Mouse (Mus musculus) bone marrow, adult 2 months (tissue): ENCODE measurements around the gene Mex3d. TPM values are rescaled to one million over a fixed set of nuclear protein-coding genes. Genes with fewer than 3 reads are reported as not detected.

ENCODE experiments used
- H3K27ac ChIP-seq: fragments of 200-500 bp; 2 replicates; pipeline ENCODE4 v1.5.1; 2012; ENCODE audit warnings: low read depth, mild to moderate bottlenecking, control low read depth, inconsistent platforms, low read length; ENCODE audit not compliant: control insufficient read depth, poor library complexity, insufficient read depth
- H3K4me1 ChIP-seq: fragments of 200-500 bp; 2 replicates; pipeline ENCODE4 v1.6.1; 2011; ENCODE audit warnings: low read length; ENCODE audit not compliant: control insufficient read depth, insufficient read depth
- H3K4me3 ChIP-seq: fragments of 200-500 bp; replicated peaks from 2 replicates; pipeline ENCODE3; 2011; ENCODE audit warnings: mild to moderate bottlenecking, low read depth, low read length, control low read depth; ENCODE audit not compliant: control insufficient read depth
- CTCF ChIP-seq: fragments of 200-500 bp; IDR thresholded peaks from 2 replicates; pipeline ENCODE4 v1.5.1; 2011; ENCODE audit warnings: low read length, control low read depth; ENCODE audit not compliant: control insufficient read depth, insufficient read depth
- POLR2A ChIP-seq: fragments of 200-500 bp; IDR thresholded peaks from 2 replicates; pipeline ENCODE4 v1.6.1; 2011; ENCODE audit warnings: low read depth, mild to moderate bottlenecking, control low read depth, low read length, borderline replicate concordance; ENCODE audit not compliant: control insufficient read depth
- WGBS: fragments of 180-500 bp; shearing (Covaris S2); methylation state at CpG from one replicate; pipeline ENCODE4 v1.1.7; 2018; 5-methylcytosine and 5-hydroxymethylcytosine counted together
- polyA plus RNA-seq: library from polyadenylated mRNA; stranded (reverse); fragments of >200 nt; gene quantifications from 2 replicates; pipeline ENCODE4 v1.2.4, GENCODE M21; 2011; ENCODE audit warnings: low replicate concordance; ENCODE audit not compliant: missing spikeins, insufficient read depth, insufficient read length

Mex3d gene
- polyA plus RNA-seq, 1 experiment = 1.7 TPM

- Histone ChIP-seq H3K4me3 (peak overlapping the region; percentile 76), H3K4me1 (peaks cover 7% of the 10 kb centered on the region), H3K27ac (no peak overlapping the region)
- WGBS = 43% methylated on average over 10 of the region's 10 CpGs
- TF ChIP-seq POLR2A = no peak
- peak; percentile 30; the same call in 1 of the 2 replicates for TF ChIP-seq CTCF
These were observed 18.2 kb upstream of the Mex3d start for GRCm38 (mm10) chr10:80405481-80406173.

GRCm38 (mm10) chr10:80403044-80403692, 15.7 kb upstream of the Mex3d start:
- 91% methylated on average over 4 of the region's 4 CpGs for WGBS
- H3K4me3 ChIP-seq = no peak overlapping the region
- no peak overlapping the region for H3K27ac ChIP-seq
- TF ChIP-seq POLR2A = no peak
- peak; percentile 68; the same call in 1 of the 2 replicates for TF ChIP-seq CTCF
- H3K4me1 ChIP-seq = peaks cover 10% of the 10 kb centered on the region

- Histone ChIP-seq H3K27ac (peak overlapping the region; percentile 92), H3K4me1 (peaks cover 8% of the 10 kb centered on the region), H3K4me3 (no peak overlapping the region)
- WGBS = 34% methylated on average over 4 of the region's 4 CpGs
- TF ChIP-seq CTCF = no peak
- no peak for TF ChIP-seq POLR2A
These were observed 13.3 kb upstream of the Mex3d start for GRCm38 (mm10) chr10:80400704-80401161.

- WGBS = 7% methylated on average over 17 of the region's 17 CpGs
- H3K4me1 ChIP-seq = peaks cover 7% of the 10 kb centered on the region
- no peak for TF ChIP-seq POLR2A
- no peak for TF ChIP-seq CTCF
- H3K27ac ChIP-seq = peak overlapping the region; percentile 92
- H3K4me3 ChIP-seq = peak overlapping the region; percentile 76
These were observed 12.7 kb upstream of the Mex3d start for GRCm38 (mm10) chr10:80399973-80400703.

GRCm38 (mm10) chr10:80399191-80399972, 11.9 kb upstream of the Mex3d start, which contains the start of gene Mbd3:
Mbd3 (minus strand) TSS chr10:80399550.
- H3K4me3 ChIP-seq = peak within 1 kb of the TSS; percentile 76
- peak within 1 kb of the TSS; percentile 99 for H3K27ac ChIP-seq
- peak; percentile 99 for TF ChIP-seq POLR2A
- no peak; the same call in 1 of the 2 replicates for TF ChIP-seq CTCF
- peaks cover 7% of the 10 kb centered on the region for H3K4me1 ChIP-seq
- WGBS = under 1% methylated on average over 82 of the region's 82 CpGs

GRCm38 (mm10) chr10:80398719-80399190, 11.3 kb upstream of the Mex3d start:
- Histone ChIP-seq H3K4me1 (peaks cover 7% of the 10 kb centered on the region), H3K27ac (peak overlapping the region; percentile 99), H3K4me3 (peak overlapping the region; percentile 63)
- TF ChIP-seq CTCF = no peak
- TF ChIP-seq POLR2A = peak; percentile 76
- WGBS = under 1% methylated on average over 59 of the region's 59 CpGs

- Histone ChIP-seq H3K4me3 (no peak overlapping the region), H3K4me1 (peaks cover 7% of the 10 kb centered on the region), H3K27ac (no peak overlapping the region)
- WGBS = 3% methylated on average over 1 of the region's 1 CpGs
- TF ChIP-seq CTCF (no peak), POLR2A (no peak)
These were observed 10.7 kb upstream of the Mex3d start for GRCm38 (mm10) chr10:80398174-80398535.
